Mouse (Mus musculus) lung, adult 10 weeks (tissue): ENCODE data around the gene Slc48a1. TPM values are rescaled to one million over a fixed set of nuclear protein-coding genes. Genes with fewer than 3 reads are reported as not detected.

Source experiments
- polyA plus RNA-seq: library from polyadenylated mRNA; stranded (reverse); fragments of 350-450 nt; fragmentation: Illumina TruSeq; extraction: RNeasy Lipid Tissue Mini Kit (QIAGEN cat#74804); gene quantifications from one replicate; pipeline ENCODE4 v1.2.3, GENCODE M21; 2014; ENCODE audit warnings: low read depth, low replicate concordance; ENCODE audit not compliant: insufficient read depth

Gene Slc48a1
- polyA plus RNA-seq = 92.1 TPM

DNA sequence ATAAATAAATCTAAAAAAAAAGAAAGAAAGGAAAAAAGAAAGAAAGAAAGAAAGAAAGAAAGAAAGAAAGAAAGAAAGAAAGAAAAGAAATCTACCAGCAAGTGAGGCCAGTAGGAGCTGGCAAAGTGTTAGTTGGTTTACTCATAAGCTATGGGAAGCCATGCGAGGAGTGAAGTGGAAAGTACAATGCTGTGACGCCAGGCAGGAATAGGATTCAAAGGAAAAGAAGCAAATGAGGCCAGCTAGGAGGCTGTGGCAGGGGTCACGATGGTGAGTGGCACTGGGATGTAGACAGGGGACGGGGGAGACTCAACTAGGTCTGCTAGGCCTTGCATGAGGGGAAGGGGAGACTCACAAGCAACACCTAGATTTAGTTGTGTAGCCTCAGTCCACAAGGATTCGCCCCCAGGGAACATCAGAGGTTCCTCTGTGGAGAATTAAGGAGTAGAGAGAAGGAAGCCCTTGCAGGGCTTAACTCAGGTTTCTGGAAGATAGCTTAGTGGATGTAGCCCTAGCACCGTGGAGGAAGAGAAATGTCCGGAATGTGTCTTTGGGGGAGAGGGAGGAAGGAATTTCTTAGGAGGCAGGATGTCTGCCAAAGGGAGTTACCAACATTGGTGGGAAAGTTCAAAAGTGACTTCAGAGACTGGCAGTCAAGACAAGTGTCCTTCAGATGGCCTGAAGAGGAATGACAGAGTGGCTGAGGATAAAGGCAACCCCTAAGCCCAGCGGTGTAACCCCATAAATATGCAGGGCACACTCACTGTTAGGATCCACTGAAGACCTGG lies at the start of gene Slc48a1:
Gene Slc48a1, plus strand, starts transcription at position 210 of the 788 bp plus-strand sequence.

DNA sequence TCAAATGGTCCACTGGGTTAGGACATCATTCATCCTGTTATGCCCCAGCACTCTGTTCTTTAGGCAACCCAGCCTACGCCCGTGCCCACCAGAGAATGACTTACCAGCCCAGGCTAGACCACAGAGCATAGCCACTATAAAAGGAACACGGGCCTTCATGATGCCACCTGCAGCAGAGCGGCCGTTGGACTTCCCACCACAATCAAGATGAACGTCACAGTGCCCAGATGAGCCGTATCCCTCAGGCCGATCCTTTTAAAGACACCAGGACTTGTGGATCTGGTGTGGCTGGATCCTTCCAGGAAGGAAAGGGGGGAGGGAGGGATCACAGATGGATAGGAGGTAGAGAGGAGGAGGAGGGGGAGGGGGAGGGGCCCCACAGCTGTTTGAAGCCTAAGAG lies 47.2 kb upstream of the Slc48a1 start, which contains the start of gene Endou:
Gene Endou, minus strand, starts transcription at position 229 of the 400 bp plus-strand sequence.

GRCm38 (mm10) chr15:97767280-97768186 lies 10.8 kb upstream of the Slc48a1 start, which contains the start of gene Rapgef3:
Gene Rapgef3 (minus strand): TSS chr15:97767972.

Other genes with a start within 250 kb of the Slc48a1 start
- 11.8 TPM for gene Rpap3, start 72.7 kb upstream of the Slc48a1 start, polyA plus RNA-seq
- 4.0 TPM for gene Endou, start 47.2 kb upstream of the Slc48a1 start, polyA plus RNA-seq
- gene Rapgef3, start 10.5 kb upstream of the Slc48a1 start, polyA plus RNA-seq = 26.6 TPM
- gene Hdac7, start 66.0 kb downstream of the Slc48a1 start, polyA plus RNA-seq = 79.5 TPM
- gene Vdr, start 132.1 kb downstream of the Slc48a1 start, polyA plus RNA-seq = 1.4 TPM
- 22.5 TPM for gene Tmem106c, start 185.7 kb downstream of the Slc48a1 start, polyA plus RNA-seq
- 0.04 TPM for gene Col2a1, start 226.2 kb downstream of the Slc48a1 start, polyA plus RNA-seq